Mouse (Mus musculus) kidney, postnatal 0 days (tissue): ENCODE data around the gene Syne1. TPM values are rescaled to one million over a fixed set of nuclear protein-coding genes. Genes with fewer than 3 reads are reported as not detected.
A peak's percentile ranks its signal among the peaks of the same experiment; 100 is the strongest.

Experiments
- ATAC-seq: fragments of 200-750 bp; cut with Nextera tagmentation; replicated peaks from 2 replicates; pipeline ENCODE4 v1.8.0; 2017; ENCODE audit warnings: low read depth, moderate number of reproducible peaks, moderate TSS enrichment, moderate library complexity; ENCODE audit not compliant: low FRiP score
- DNase-seq: peaks from one replicate; pipeline ENCODE4 v3.0.0-alpha.2; 2016; ENCODE audit warnings: low spot score
- H3K27ac ChIP-seq: fragments of 300-500 bp; sonication (generic); 2 replicates; pipeline ENCODE4 v1.5.1; 2014; ENCODE audit warnings: mild to moderate bottlenecking
- H3K27me3 ChIP-seq: fragments of 300-500 bp; sonication (generic); 2 replicates; pipeline ENCODE4 v1.6.1; 2014; ENCODE audit warnings: low read length, mixed read lengths; ENCODE audit not compliant: insufficient read depth
- H3K36me3 ChIP-seq: fragments of 300-500 bp; sonication (generic); 2 replicates; pipeline ENCODE4 v1.6.1; 2014; ENCODE audit warnings: low read length, mixed read lengths; ENCODE audit not compliant: insufficient read depth
- H3K4me1 ChIP-seq: fragments of 300-500 bp; sonication (generic); replicated peaks from 2 replicates; pipeline ENCODE4 v1.6.1; 2014; ENCODE audit warnings: antibody characterized with exemption, low read length, mixed read lengths; ENCODE audit not compliant: insufficient read depth
- H3K4me2 ChIP-seq: fragments of 300-500 bp; sonication (generic); 2 replicates; pipeline ENCODE4 v1.6.1; 2014; ENCODE audit warnings: mild to moderate bottlenecking, low read length, moderate library complexity, mixed read lengths
- H3K4me3 ChIP-seq: fragments of 300-500 bp; sonication (generic); replicated peaks from 2 replicates; pipeline ENCODE4 v1.5.1; 2014; ENCODE audit warnings: low read depth, low read length
- H3K9ac ChIP-seq: fragments of 300-500 bp; sonication (generic); 2 replicates; pipeline ENCODE4 v1.6.1; 2014; ENCODE audit warnings: low read depth, low read length
- H3K9me3 ChIP-seq: fragments of 300-500 bp; sonication (generic); replicated peaks from 2 replicates; pipeline ENCODE4 v1.6.1; 2016; ENCODE audit warnings: low read length, inconsistent platforms, mixed read lengths
- CTCF ChIP-seq: IDR thresholded peaks from 2 replicates; pipeline ENCODE4 v1.5.1; 2016; ENCODE audit warnings: antibody characterized with exemption, low read depth, mild to moderate bottlenecking, moderate library complexity
- WGBS: fragments of 180-500 bp; shearing (Covaris S2); extraction: QIAGEN DNeasy Blood & Tissue Kit; methylation state at CpG from one replicate; pipeline ENCODE4 v1.1.7; 2014; 5-methylcytosine and 5-hydroxymethylcytosine counted together
- polyA plus RNA-seq: library from polyadenylated mRNA; unstranded; fragments of >200 nt; fragmentation: Nextera tagmentation; extraction: Ambion mirVana; gene quantifications from 2 replicates; pipeline ENCODE4 v1.2.1, GENCODE M21; 2015

Gene Syne1
- polyA plus RNA-seq, 1 experiment from 2014 or later: 5.2 TPM

GRCm38 (mm10) chr10:5096996-5097753 lies 454.1 kb downstream of the Syne1 start:
- Histone ChIP-seq H3K9me3 (no peaks in the 10 kb centered on the region), H3K36me3 (no peaks in the 10 kb centered on the region), H3K27ac (no peak overlapping the region), H3K4me2 (no peak overlapping the region), H3K4me1 (no peaks in the 10 kb centered on the region), H3K27me3 (no peaks in the 10 kb centered on the region), H3K4me3 (no peak overlapping the region), H3K9ac (no peak overlapping the region)
- ATAC-seq (no peak), DNase-seq (peak; percentile 58)
- no peak for TF ChIP-seq CTCF
- 23% methylated on average over 10 of the region's 10 CpGs for WGBS

GRCm38 (mm10) chr10:5089133-5089532 lies 462.1 kb downstream of the Syne1 start:
- H3K36me3 ChIP-seq: no peaks in the 10 kb centered on the region
- TF ChIP-seq CTCF: no peak
- no peak for ATAC-seq
- H3K9me3 ChIP-seq: no peaks in the 10 kb centered on the region
- no peaks in the 10 kb centered on the region for H3K4me1 ChIP-seq
- H3K9ac ChIP-seq: no peak overlapping the region
- H3K4me3 ChIP-seq: no peak overlapping the region
- H3K27ac ChIP-seq: no peak overlapping the region
- DNase-seq: no peak
- H3K27me3 ChIP-seq: no peaks in the 10 kb centered on the region
- H3K4me2 ChIP-seq: no peak overlapping the region
- 37% methylated on average over 4 of the region's 4 CpGs for whole genome bisulfite sequencing

GRCm38 (mm10) chr10:5087336-5087735 lies 463.9 kb downstream of the Syne1 start:
- H3K4me2 ChIP-seq: no peak overlapping the region
- no peak for DNase-seq
- 70% methylated on average over 7 of the region's 7 CpGs for WGBS
- no peak for ATAC-seq
- H3K4me3 ChIP-seq: no peak overlapping the region
- no peak overlapping the region for H3K9ac ChIP-seq
- no peak for TF ChIP-seq CTCF
- no peaks in the 10 kb centered on the region for H3K4me1 ChIP-seq
- H3K36me3 ChIP-seq: no peaks in the 10 kb centered on the region
- H3K27ac ChIP-seq: no peak overlapping the region
- H3K27me3 ChIP-seq: no peaks in the 10 kb centered on the region
- H3K9me3 ChIP-seq: no peaks in the 10 kb centered on the region

GRCm38 (mm10) chr10:5086329-5086728 lies 465.0 kb downstream of the Syne1 start:
- Histone ChIP-seq H3K36me3 (no peaks in the 10 kb centered on the region), H3K27ac (no peak overlapping the region), H3K9ac (no peak overlapping the region), H3K27me3 (no peaks in the 10 kb centered on the region), H3K4me2 (no peak overlapping the region), H3K4me1 (no peaks in the 10 kb centered on the region), H3K9me3 (no peaks in the 10 kb centered on the region), H3K4me3 (no peak overlapping the region)
- WGBS: 46% methylated on average over 6 of the region's 6 CpGs
- TF ChIP-seq CTCF: no peak
- DNase-seq (peak; percentile 65), ATAC-seq (no peak)

- H3K4me3 ChIP-seq: no peak overlapping the region
- no peaks in the 10 kb centered on the region for H3K27me3 ChIP-seq
- H3K4me2 ChIP-seq: no peak overlapping the region
- no peaks in the 10 kb centered on the region for H3K36me3 ChIP-seq
- ATAC-seq (no peak; the same call in 1 of the 2 replicates), DNase-seq (no peak)
- no peak overlapping the region for H3K27ac ChIP-seq
- WGBS: 55% methylated on average over 5 of the region's 5 CpGs
- no peak for TF ChIP-seq CTCF
- H3K9ac ChIP-seq: no peak overlapping the region
- H3K4me1 ChIP-seq: no peaks in the 10 kb centered on the region
- no peaks in the 10 kb centered on the region for H3K9me3 ChIP-seq
Measured at GRCm38 (mm10) chr10:5085792-5086191, 465.5 kb downstream of the Syne1 start.

- WGBS: 74% methylated on average over 6 of the region's 6 CpGs
- ATAC-seq (no peak), DNase-seq (no peak)
- Histone ChIP-seq H3K36me3 (no peaks in the 10 kb centered on the region), H3K9me3 (no peaks in the 10 kb centered on the region), H3K4me1 (no peaks in the 10 kb centered on the region), H3K4me2 (no peak overlapping the region), H3K27ac (no peak overlapping the region), H3K27me3 (no peaks in the 10 kb centered on the region), H3K9ac (no peak overlapping the region), H3K4me3 (no peak overlapping the region)
- TF ChIP-seq CTCF: no peak
Measured at GRCm38 (mm10) chr10:5083716-5084115, 467.6 kb downstream of the Syne1 start.
